Comparison of ENCODE assay signal across 9 mouse cellular contexts in the genomic region with DNA sequence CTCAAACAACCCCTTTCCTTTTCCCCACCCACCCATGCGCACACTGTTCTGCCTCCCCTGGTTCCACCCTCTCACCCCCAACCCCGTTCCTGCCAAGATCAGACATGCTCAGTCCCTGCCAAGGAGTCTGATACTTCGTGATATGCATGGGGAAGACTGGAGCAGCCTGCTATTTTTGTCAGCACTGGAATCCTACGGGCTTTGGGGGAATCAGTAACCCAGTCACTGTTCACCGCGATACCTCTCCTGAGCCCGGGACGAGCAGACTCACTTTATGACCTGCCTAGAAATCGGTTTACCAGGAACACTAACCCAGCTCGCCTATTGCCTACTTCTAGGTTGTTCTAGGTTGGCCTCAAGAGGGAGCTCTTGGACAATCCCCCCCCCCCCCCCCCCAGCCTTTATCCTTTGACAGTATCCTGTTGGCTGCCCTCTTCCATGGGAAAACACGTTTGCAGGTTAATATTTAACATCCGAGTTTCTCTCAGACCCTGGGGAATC.
DNase-seq lines count a peak whose midpoint lies in the region; ATAC-seq lines count a peak whose summit lies in the region.
"Had no signal": no experiment of that assay in that cellular context is flagged by ENCODE, and none has a peak within 500 bp of the region (broad histone marks: within the 10 kb centered on the region; RNA-seq: fewer than 3 reads in every experiment).

No protein-coding gene starts in this region.

- H3K36me3 ChIP-seq in forebrain, embryonic 13.5 days (ENCODE audit: poor library complexity, severe bottlenecking), result no peaks in the 10 kb centered on the region
- no peaks in the 10 kb centered on the region for H3K36me3 ChIP-seq in forebrain, embryonic 11.5 days (ENCODE audit: control insufficient read depth, insufficient read depth, low read length)
- H3K36me3 ChIP-seq in neural tube, embryonic 15.5 days, result no peaks in the 10 kb centered on the region
- H3K36me3 ChIP-seq in heart, embryonic 14.5 days (ENCODE audit: control insufficient read depth, insufficient read depth, low read length), result no peaks in the 10 kb centered on the region
- H3K36me3 ChIP-seq: midbrain, embryonic 12.5 days had no signal

- 49% methylated on average over 12 of the region's 12 CpGs for WGBS in forebrain, embryonic 13.5 days
- 57% methylated on average over 12 of the region's 12 CpGs for WGBS in forebrain, embryonic 11.5 days
- WGBS in neural tube, embryonic 15.5 days, result 52% methylated on average over 12 of the region's 12 CpGs
- WGBS in heart, embryonic 14.5 days, result 21% methylated on average over 12 of the region's 12 CpGs

- H3K9ac ChIP-seq in forebrain, embryonic 13.5 days, result no peak overlapping the region
- H3K9ac ChIP-seq in forebrain, embryonic 11.5 days (ENCODE audit: low read length), result no peak overlapping the region
- no peak overlapping the region for H3K9ac ChIP-seq in neural tube, embryonic 15.5 days (replicated peaks)
- H3K9ac ChIP-seq in heart, embryonic 14.5 days (ENCODE audit: low read length), result 0 out of 2 replicates have a peak overlapping the region, but pooled peaks have one; percentile 30
- H3K9ac ChIP-seq: midbrain, embryonic 12.5 days had no signal

- H3K4me1 ChIP-seq in forebrain, embryonic 13.5 days, result peaks cover 9% of the 10 kb centered on the region; the same call in 1 of the 2 replicates
- no peaks in the 10 kb centered on the region for H3K4me1 ChIP-seq in forebrain, embryonic 11.5 days (replicated peaks; ENCODE audit: control insufficient read depth, insufficient read depth, low read length)
- peaks cover 7% of the 10 kb centered on the region for H3K4me1 ChIP-seq in neural tube, embryonic 15.5 days
- peaks cover 6 to 8% of the 10 kb centered on the region in 2 experiments; a peak in 3 of 4 replicates for H3K4me1 ChIP-seq in heart, embryonic 14.5 days (ENCODE audit: control insufficient read depth in 2 of 2, insufficient read depth in 2 of 2, low read length in 2 of 2)

- no peak for DNase-seq in forebrain, embryonic 11.5 days (ENCODE audit: low spot score)
- DNase-seq in neural tube, embryonic 10.5 days (ENCODE audit: extremely low spot score, low spot score), result peak; percentile 23
- DNase-seq in lung, postnatal 36 days, result peak; percentile 17
- DNase-seq in T-cell, adult 2 months (ENCODE audit: low spot score), result no peak
- no peak for DNase-seq in spleen, postnatal 14 days (ENCODE audit: low spot score in 2 of 2)

- H3K4me2 ChIP-seq in forebrain, embryonic 13.5 days, result peak overlapping the region; percentile 12; the same call in 1 of the 2 replicates
- H3K4me2 ChIP-seq in forebrain, embryonic 11.5 days (ENCODE audit: low read depth, low read length, severe bottlenecking), result no peak overlapping the region
- H3K4me2 ChIP-seq in neural tube, embryonic 15.5 days, result no peak overlapping the region; the same call in 1 of the 2 replicates
- H3K4me2 ChIP-seq in heart, embryonic 14.5 days (ENCODE audit: low read length), result peak overlapping the region; percentile 58
- H3K4me2 ChIP-seq: midbrain, embryonic 12.5 days had no signal

- no peak overlapping the region for H3K4me3 ChIP-seq in forebrain, embryonic 13.5 days
- no peak overlapping the region for H3K4me3 ChIP-seq in forebrain, embryonic 11.5 days (ENCODE audit: low read depth, low read length)
- H3K4me3 ChIP-seq in neural tube, embryonic 15.5 days (replicated peaks), result no peak overlapping the region
- H3K4me3 ChIP-seq in heart, embryonic 14.5 days (ENCODE audit: control insufficient read depth in 1 of 2, insufficient read depth in 1 of 2, low read depth in 1 of 2, low read length in 2 of 2), result peak overlapping the region; percentile 8 to 17; a peak in 3 of 4 replicates
- H3K4me3 ChIP-seq: midbrain, embryonic 12.5 days had no signal

- no peaks in the 10 kb centered on the region for H3K27me3 ChIP-seq in forebrain, embryonic 13.5 days
- no peaks in the 10 kb centered on the region for H3K27me3 ChIP-seq in forebrain, embryonic 11.5 days (ENCODE audit: control insufficient read depth, insufficient read depth, low read length)
- H3K27me3 ChIP-seq in neural tube, embryonic 15.5 days (replicated peaks), result no peaks in the 10 kb centered on the region
- H3K27me3 ChIP-seq in heart, embryonic 14.5 days (ENCODE audit: control insufficient read depth, insufficient read depth, low read length), result peaks cover 17% of the 10 kb centered on the region
- H3K27me3 ChIP-seq: midbrain, embryonic 12.5 days had no signal

- peak; percentile 71; the same call in 1 of the 2 replicates for ATAC-seq in forebrain, embryonic 13.5 days
- no peak for ATAC-seq in forebrain, embryonic 11.5 days (replicated peaks; ENCODE audit: low FRiP score)
- ATAC-seq in neural tube, embryonic 15.5 days (ENCODE audit: low FRiP score), result no peak
- ATAC-seq in heart, embryonic 14.5 days (ENCODE audit: insufficient number of reproducible peaks, insufficient read depth, low FRiP score, low read depth), result no peak

- no peaks in the 10 kb centered on the region for H3K9me3 ChIP-seq in forebrain, embryonic 13.5 days (replicated peaks)
- H3K9me3 ChIP-seq in forebrain, embryonic 11.5 days (ENCODE audit: control insufficient read depth, low read length), result no peaks in the 10 kb centered on the region
- H3K9me3 ChIP-seq in neural tube, embryonic 15.5 days (replicated peaks), result no peaks in the 10 kb centered on the region
- H3K9me3 ChIP-seq in heart, embryonic 14.5 days (ENCODE audit: control insufficient read depth, low read length), result no peaks in the 10 kb centered on the region
- H3K9me3 ChIP-seq: midbrain, embryonic 12.5 days had no signal

- peak overlapping the region; percentile 57 for H3K27ac ChIP-seq in forebrain, embryonic 13.5 days
- no peak overlapping the region for H3K27ac ChIP-seq in forebrain, embryonic 11.5 days (ENCODE audit: low read depth, low read length)
- H3K27ac ChIP-seq in neural tube, embryonic 15.5 days (replicated peaks), result no peak overlapping the region
- no peak overlapping the region for H3K27ac ChIP-seq in heart, embryonic 14.5 days (replicated peaks in 1 of 2; ENCODE audit: control insufficient read depth in 1 of 2, insufficient read depth in 1 of 2, low read depth in 2 of 2, low read length in 2 of 2)
- H3K27ac ChIP-seq: midbrain, embryonic 12.5 days had no signal

Comparison
In these comparisons a context has a peak if more than half of its experiments do, and no peak if none do; other contexts are left out.
1. H3K4me2 ChIP-seq: peak in forebrain, embryonic 13.5 days (single experiment) and heart, embryonic 14.5 days (single experiment); none in forebrain, embryonic 11.5 days (single experiment) and neural tube, embryonic 15.5 days (single experiment).
2. H3K4me3 ChIP-seq: peak in heart, embryonic 14.5 days (2 of 2); none in forebrain, embryonic 13.5 days (single experiment), forebrain, embryonic 11.5 days (single experiment) and neural tube, embryonic 15.5 days (single experiment).
3. DNase-seq: peak in neural tube, embryonic 10.5 days (single experiment) and lung, postnatal 36 days (single experiment); none in forebrain, embryonic 11.5 days (single experiment), T-cell, adult 2 months (single experiment) and spleen, postnatal 14 days (0 of 2).